Mouse (Mus musculus) heart, postnatal 4 days (tissue): Measurements from ENCODE around the gene Grcc10. TPM values are rescaled to one million over a fixed set of nuclear protein-coding genes. Genes with fewer than 3 reads are reported as not detected.

Experiments used
- DNase-seq: peaks from one replicate; pipeline ENCODE4 v3.0.0; 2021
- microRNA-seq, 2 experiments: library from miRNA; unstranded; fragments of <30 nt; microRNA quantifications; one replicate each; pipeline ENCODE4 v1.2.0; 2021 to 2022
- total RNA-seq, 2 experiments: library from RNA; stranded (reverse); gene quantifications; 2 replicates each; pipeline ENCODE4 v1.2.3; 2021

The Grcc10 gene
- total RNA-seq, 2 experiments from 2014 or later, result 259 to 300 TPM

GRCm38 (mm10) chr6:124699366-124699765 is 41.8 kb downstream of the Grcc10 start:
- DNase-seq, result no peak

GRCm38 (mm10) chr6:124698751-124699150 is 42.4 kb downstream of the Grcc10 start:
- no peak for DNase-seq

GRCm38 (mm10) chr6:124696441-124697150 is 44.6 kb downstream of the Grcc10 start:
- DNase-seq, result no peak

GRCm38 (mm10) chr6:124694166-124694955 is 46.8 kb downstream of the Grcc10 start:
- DNase-seq, result peak; percentile 89

GRCm38 (mm10) chr6:124693243-124693981 is 47.8 kb downstream of the Grcc10 start:
- no peak for DNase-seq

GRCm38 (mm10) chr6:124690517-124690916 is 50.7 kb downstream of the Grcc10 start:
- no peak for DNase-seq

Small RNA genes lying within 50 kb of the gene (microRNA-seq; reads per million reads assigned to microRNA genes)
- gene Mir141 (9.0 to 20.5 reads per million in 2 experiments), gene Mir200c (281 to 551 reads per million in 2 experiments)

Other genes with a start within 250 kb of the Grcc10 start
- gene C1rl, start 248.3 kb downstream of the Grcc10 start, total RNA-seq, result under 1 TPM; 0.63 to 0.76 TPM
- gene C1ra, start 229.0 kb downstream of the Grcc10 start, total RNA-seq, result 1 to 10 TPM; 3.4 to 3.8 TPM
- gene C1s1, start 199.0 kb downstream of the Grcc10 start, total RNA-seq, result 1 to 10 TPM; 7.9 to 9.1 TPM
- gene C1rb, start 171.1 kb downstream of the Grcc10 start, total RNA-seq, result under 1 TPM; 0.36 to 0.43 TPM
- gene C1s2, start 105.3 kb downstream of the Grcc10 start, total RNA-seq, result under 1 TPM; 0.14 to 0.25 TPM
- gene Lpcat3, start 78.3 kb downstream of the Grcc10 start, total RNA-seq, result 10 to 100 TPM; 53.5 to 55.8 TPM
- 10 to 100 TPM; 72.9 to 73.6 TPM for gene Emg1, start 29.2 kb downstream of the Grcc10 start, total RNA-seq
- 100 to 1,000 TPM; 398 to 399 TPM for gene Phb2, start 29.0 kb downstream of the Grcc10 start, total RNA-seq
- 1 to 10 TPM; 5.3 to 5.4 TPM for gene Ptpn6, start 2.7 kb downstream of the Grcc10 start, total RNA-seq
- 1 to 10 TPM in 1 of 2 experiments, not detected in 1; 2.1 TPM for gene Gm45234, start 14.6 kb upstream of the Grcc10 start, total RNA-seq
- 10 to 100 TPM; 61.0 to 70.5 TPM for gene Atn1, start 15.2 kb upstream of the Grcc10 start, total RNA-seq
- gene Eno2, start 28.3 kb upstream of the Grcc10 start, total RNA-seq, result 10 to 100 TPM; 10.0 to 10.2 TPM
- gene Lrrc23, start 38.4 kb upstream of the Grcc10 start, total RNA-seq, result under 1 TPM in 1 of 2 experiments, not detected in 1; 0.52 TPM
- gene Spsb2, start 67.3 kb upstream of the Grcc10 start, total RNA-seq, result 1 to 10 TPM; 3.5 to 4.4 TPM
- gene Tpi1, start 72.9 kb upstream of the Grcc10 start, total RNA-seq, result 100 to 1,000 TPM; 977 to 982 TPM
- gene Usp5, start 88.1 kb upstream of the Grcc10 start, total RNA-seq, result 100 to 1,000 TPM; 102 to 104 TPM
- gene Cdca3, start 88.2 kb upstream of the Grcc10 start, total RNA-seq, result 10 to 100 TPM; 77.8 to 82.6 TPM
- 1 to 10 TPM; 2.6 to 3.9 TPM for gene Gnb3, start 98.9 kb upstream of the Grcc10 start, total RNA-seq
- gene P3h3, start 116.4 kb upstream of the Grcc10 start, total RNA-seq, result 10 to 100 TPM; 30.0 to 31.6 TPM
- 1 to 10 TPM; 5.7 to 7.4 TPM for gene Gpr162, start 122.6 kb upstream of the Grcc10 start, total RNA-seq
- gene Cd4, start 146.8 kb upstream of the Grcc10 start, total RNA-seq, result under 1 TPM; 0.41 to 0.55 TPM
- gene Lag3, start 170.3 kb upstream of the Grcc10 start, total RNA-seq, result 1 to 10 TPM in 1 of 2 experiments, under 1 TPM in 1; 0.68 to 1.0 TPM
- 100 to 1,000 TPM; 549 to 587 TPM for gene Ptms, start 178.7 kb upstream of the Grcc10 start, total RNA-seq
- gene Mlf2, start 190.0 kb upstream of the Grcc10 start, total RNA-seq, result 100 to 1,000 TPM; 237 to 239 TPM
- 100 to 1,000 TPM; 107 to 110 TPM for gene Cops7a, start 224.2 kb upstream of the Grcc10 start, total RNA-seq